Mouse (Mus musculus) midbrain, embryonic 14.5 days (tissue): ENCODE results near the gene Nuf2. TPM values are rescaled to one million over a fixed set of nuclear protein-coding genes. Genes with fewer than 3 reads are reported as not detected.

Experiments
- ATAC-seq: fragments of 200-750 bp; cut with Nextera tagmentation; 2 replicates; pipeline ENCODE4 v1.8.0; 2017; ENCODE audit warnings: moderate number of reproducible peaks, moderate library complexity; ENCODE audit not compliant: low FRiP score, low TSS enrichment
- DNase-seq: peaks from one replicate; pipeline ENCODE4 v3.0.0-alpha.2; 2015
- H3K27ac ChIP-seq: fragments of 300-500 bp; sonication (generic); replicated peaks from 2 replicates; pipeline ENCODE4 v1.5.1; 2014; ENCODE audit warnings: mild to moderate bottlenecking, low read depth, low read length, moderate library complexity
- H3K27me3 ChIP-seq: fragments of 300-500 bp; sonication (generic); 2 replicates; pipeline ENCODE4 v1.6.1; 2014; ENCODE audit warnings: low read length, control low read depth, mixed read lengths; ENCODE audit not compliant: control insufficient read depth, insufficient read depth
- H3K36me3 ChIP-seq: fragments of 300-500 bp; sonication (generic); 2 replicates; pipeline ENCODE4 v1.6.1; 2014; ENCODE audit warnings: low read length, control low read depth; ENCODE audit not compliant: control insufficient read depth, insufficient read depth
- H3K4me1 ChIP-seq: fragments of 300-500 bp; sonication (generic); 2 replicates; pipeline ENCODE4 v1.6.1; 2014; ENCODE audit warnings: mild to moderate bottlenecking, antibody characterized with exemption, low read length, control low read depth; ENCODE audit not compliant: control insufficient read depth, insufficient read depth
- H3K4me2 ChIP-seq: fragments of 300-500 bp; sonication (generic); 2 replicates; pipeline ENCODE4 v1.6.1; 2014; ENCODE audit warnings: mild to moderate bottlenecking, low read length, moderate library complexity
- H3K4me3 ChIP-seq: fragments of 300-500 bp; sonication (generic); replicated peaks from 2 replicates; pipeline ENCODE4 v1.5.1; 2014; ENCODE audit warnings: low read depth, low read length
- H3K9ac ChIP-seq: fragments of 300-500 bp; sonication (generic); replicated peaks from 2 replicates; pipeline ENCODE4 v1.6.1; 2014; ENCODE audit warnings: mild to moderate bottlenecking, low read length, moderate library complexity
- H3K9me3 ChIP-seq: fragments of 300-500 bp; sonication (generic); 2 replicates; pipeline ENCODE4 v1.6.1; 2016; ENCODE audit warnings: low read length, control low read depth, mixed read lengths; ENCODE audit not compliant: control insufficient read depth
- WGBS: fragments of 180-500 bp; shearing (Covaris S2); extraction: QIAGEN DNeasy Blood & Tissue Kit; methylation state at CpG from one replicate; pipeline ENCODE4 v1.1.7; 2014; 5-methylcytosine and 5-hydroxymethylcytosine counted together
- polyA plus RNA-seq: library from polyadenylated mRNA; unstranded; fragments of >200 nt; fragmentation: Nextera tagmentation; extraction: Ambion mirVana; gene quantifications from 2 replicates; pipeline ENCODE4 v1.2.1, GENCODE M21; 2014

Nuf2 gene
- 8.1 and 15.9 TPM in 2 replicates for polyA plus RNA-seq

DNA sequence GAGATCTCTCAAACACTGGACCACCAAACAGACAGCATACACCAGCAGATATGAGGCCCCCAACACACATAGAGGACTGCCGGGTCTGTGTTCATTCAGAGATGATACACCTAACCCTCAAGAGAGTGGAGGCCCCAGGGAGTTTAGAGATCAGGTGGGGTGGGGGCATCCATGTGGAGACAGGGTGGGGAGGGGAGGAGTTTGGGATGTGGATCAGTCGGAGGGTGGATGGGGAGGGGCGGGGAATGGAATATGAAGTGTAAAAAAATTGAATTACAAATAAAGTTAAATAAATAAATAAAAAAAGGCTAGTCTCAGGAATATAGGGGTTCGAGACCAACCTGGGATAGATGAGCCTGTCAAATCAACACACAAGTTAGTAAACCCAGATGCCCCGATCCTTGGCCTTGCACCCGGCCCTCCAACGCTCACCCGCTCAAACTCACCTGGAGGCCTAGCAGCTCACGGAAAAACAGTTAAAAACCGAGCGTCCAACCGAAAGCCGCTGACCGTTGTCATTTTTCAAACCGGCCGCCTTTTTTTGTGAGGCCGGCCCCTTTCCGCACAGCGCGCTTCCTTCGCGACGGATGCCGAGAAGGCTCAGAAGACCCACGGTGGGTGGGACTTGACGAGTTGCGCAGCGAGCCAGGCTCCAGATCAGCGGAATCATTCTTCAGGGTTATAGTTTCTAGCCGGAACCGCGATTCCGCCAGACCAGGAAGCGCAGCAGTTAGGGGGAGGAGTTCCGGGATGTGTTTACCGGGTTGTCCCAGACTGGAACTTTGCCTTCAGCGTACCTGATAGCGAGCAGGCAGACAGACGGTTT is at the start of gene Nuf2:
Gene Nuf2, minus strand, starts transcription at position 589 of the 826 bp plus-strand sequence.
- Histone ChIP-seq H3K4me1 (no peaks in the 10 kb centered on the region), H3K27me3 (no peaks in the 10 kb centered on the region), H3K4me3 (peak within 1 kb of the TSS; percentile 41), H3K27ac (peak within 1 kb of the TSS; percentile 65), H3K4me2 (peak within 1 kb of the TSS; percentile 73), H3K9me3 (no peaks in the 10 kb centered on the region), H3K9ac (peak within 1 kb of the TSS; percentile 36), H3K36me3 (no peaks in the 10 kb centered on the region)
- DNase-seq (peak; percentile 99), ATAC-seq (peak; percentile 97)
- under 1% methylated on average over 39 of the region's 39 CpGs for WGBS

DNA sequence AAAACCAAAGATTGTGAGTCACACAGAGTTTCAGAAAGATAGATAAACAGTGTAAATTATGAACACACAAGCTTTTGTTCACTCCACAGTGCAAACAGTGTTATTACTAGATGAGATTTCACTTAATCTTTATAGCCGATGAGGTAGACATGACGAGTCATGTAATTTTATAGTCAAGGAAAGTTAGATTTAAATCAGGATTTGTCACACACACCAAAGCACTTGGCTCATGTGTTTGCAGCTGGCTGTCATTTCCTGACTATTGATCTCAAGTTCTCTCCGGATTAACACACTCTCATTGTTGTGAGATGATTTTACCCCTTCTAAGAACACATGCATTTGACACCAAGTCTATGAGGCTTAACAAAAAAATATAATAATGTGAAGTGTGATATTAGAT is 48.3 kb upstream of the Nuf2 start:
- Histone ChIP-seq H3K9ac (no peak overlapping the region), H3K9me3 (no peaks in the 10 kb centered on the region), H3K27me3 (no peaks in the 10 kb centered on the region), H3K36me3 (no peaks in the 10 kb centered on the region), H3K4me3 (no peak overlapping the region), H3K4me1 (no peaks in the 10 kb centered on the region), H3K27ac (no peak overlapping the region), H3K4me2 (no peak overlapping the region)
- no peak for DNase-seq
- WGBS = 76% methylated on average over 3 of the region's 3 CpGs
- ATAC-seq = no peak

DNA sequence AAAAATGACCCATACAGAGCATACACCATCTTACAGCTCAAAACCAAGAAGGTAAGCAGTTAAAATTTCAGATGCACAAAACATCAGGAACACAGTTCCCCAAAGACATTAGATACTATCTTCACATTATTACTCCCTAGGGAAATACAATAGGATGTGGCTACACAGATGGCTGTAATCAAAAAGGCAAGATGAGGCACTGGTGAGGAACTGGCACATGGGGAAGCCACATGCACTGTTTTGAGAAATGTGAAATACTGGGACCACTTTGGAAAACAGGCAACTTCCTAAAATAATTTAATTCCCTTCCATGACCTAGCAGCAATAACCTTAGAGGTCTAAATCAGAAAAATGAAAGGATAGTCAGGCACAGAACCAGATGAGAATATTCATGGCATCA is 42.9 kb upstream of the Nuf2 start:
- no peak overlapping the region for H3K4me2 ChIP-seq
- no peaks in the 10 kb centered on the region for H3K9me3 ChIP-seq
- ATAC-seq (no peak), DNase-seq (no peak)
- no peak overlapping the region for H3K4me3 ChIP-seq
- H3K36me3 ChIP-seq = no peaks in the 10 kb centered on the region
- no peak overlapping the region for H3K27ac ChIP-seq
- H3K9ac ChIP-seq = no peak overlapping the region
- H3K4me1 ChIP-seq = no peaks in the 10 kb centered on the region
- H3K27me3 ChIP-seq = no peaks in the 10 kb centered on the region

DNA sequence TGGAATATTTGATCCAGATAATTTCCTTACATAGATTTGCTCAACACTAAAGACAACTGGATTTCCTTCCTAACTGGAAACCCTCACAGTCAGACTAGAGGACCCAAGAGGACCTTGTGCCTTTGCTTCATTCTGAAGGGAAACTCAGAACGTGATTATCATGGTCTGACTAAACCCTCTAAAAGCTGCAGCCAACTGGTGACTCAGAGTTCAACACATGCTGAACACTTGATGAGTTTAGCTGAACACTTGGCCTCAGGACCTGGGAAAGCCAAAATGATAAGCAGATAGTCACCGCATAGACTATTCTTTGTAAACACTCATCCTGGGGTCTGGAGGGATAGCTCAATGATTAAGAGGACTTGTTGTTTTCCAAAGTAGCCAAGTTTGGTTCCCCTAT is 24.4 kb upstream of the Nuf2 start:
- H3K36me3 ChIP-seq = no peaks in the 10 kb centered on the region
- H3K4me2 ChIP-seq = no peak overlapping the region
- ATAC-seq (no peak), DNase-seq (no peak)
- WGBS = 87% methylated on average over 2 of the region's 2 CpGs
- H3K27ac ChIP-seq = no peak overlapping the region
- H3K9ac ChIP-seq = no peak overlapping the region
- H3K4me1 ChIP-seq = no peaks in the 10 kb centered on the region
- no peaks in the 10 kb centered on the region for H3K27me3 ChIP-seq
- H3K9me3 ChIP-seq = no peaks in the 10 kb centered on the region
- no peak overlapping the region for H3K4me3 ChIP-seq

DNA sequence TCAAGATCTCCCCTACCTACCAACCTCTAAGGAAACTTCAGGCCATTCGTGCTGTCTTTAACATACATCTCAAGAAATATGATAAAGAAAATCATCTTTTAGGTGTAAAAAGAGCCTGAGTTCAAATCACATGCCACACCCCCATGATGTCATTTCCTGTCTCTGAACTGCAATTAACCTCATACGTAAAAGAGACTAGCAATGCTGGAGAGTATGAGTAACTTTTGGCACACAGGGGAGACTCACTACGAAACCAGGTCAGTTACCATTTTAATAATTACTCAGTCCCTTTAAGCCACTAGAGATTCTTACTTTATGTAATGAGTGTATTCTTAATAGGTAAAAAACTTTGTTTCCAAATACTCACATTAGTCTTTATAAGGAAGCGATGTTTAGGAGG is 23.8 kb upstream of the Nuf2 start:
- Histone ChIP-seq H3K36me3 (no peaks in the 10 kb centered on the region), H3K4me3 (no peak overlapping the region), H3K9me3 (no peaks in the 10 kb centered on the region), H3K4me2 (no peak overlapping the region), H3K27me3 (no peaks in the 10 kb centered on the region), H3K27ac (no peak overlapping the region), H3K4me1 (no peaks in the 10 kb centered on the region), H3K9ac (no peak overlapping the region)
- no peak for DNase-seq
- ATAC-seq = no peak
- WGBS = 94% methylated on average over 4 of the region's 4 CpGs

DNA sequence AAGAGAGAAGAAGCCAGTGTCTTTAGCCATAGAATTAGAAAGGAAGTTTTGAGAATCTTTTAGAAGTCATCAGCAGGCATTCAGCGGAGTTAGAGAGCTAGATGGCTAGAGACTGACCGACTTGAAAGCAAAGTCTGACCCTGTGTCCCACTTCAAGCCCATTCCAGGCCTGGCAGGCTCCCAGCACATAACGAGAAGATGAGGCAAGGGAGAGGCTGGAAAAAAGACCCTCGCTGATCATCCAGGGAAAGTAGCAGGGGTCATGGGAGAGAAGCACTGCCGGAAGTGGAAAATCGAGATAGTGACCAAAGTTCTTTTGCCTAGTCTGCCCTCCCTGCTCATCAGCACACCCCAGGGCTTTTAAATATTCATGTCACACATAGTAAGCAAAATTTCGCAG is 22.2 kb upstream of the Nuf2 start:
- WGBS = 86% methylated on average over 7 of the region's 7 CpGs
- Histone ChIP-seq H3K4me2 (no peak overlapping the region), H3K36me3 (no peaks in the 10 kb centered on the region), H3K9me3 (no peaks in the 10 kb centered on the region), H3K27ac (no peak overlapping the region), H3K9ac (no peak overlapping the region), H3K27me3 (no peaks in the 10 kb centered on the region), H3K4me3 (no peak overlapping the region), H3K4me1 (no peaks in the 10 kb centered on the region)
- ATAC-seq (no peak), DNase-seq (no peak)

DNA sequence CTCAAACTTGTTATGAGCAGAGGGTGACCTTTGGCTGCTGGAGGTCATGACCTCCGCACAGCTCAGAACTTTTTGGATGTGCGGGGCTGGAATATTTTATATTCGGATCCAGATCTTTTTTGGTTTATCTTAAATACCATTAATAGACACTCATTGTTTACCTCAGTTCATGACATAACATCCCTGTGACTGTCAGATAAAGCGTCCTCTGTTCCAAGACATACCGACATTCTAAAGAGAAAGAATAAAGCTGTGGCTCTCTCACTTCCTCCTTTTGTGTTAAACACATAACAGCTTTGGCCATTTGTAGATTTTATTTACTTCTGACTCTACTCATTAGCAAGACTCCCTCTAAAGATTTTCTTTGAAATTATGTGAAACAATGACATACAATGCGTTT is 9.2 kb upstream of the Nuf2 start:
- no peak for DNase-seq
- no peak overlapping the region for H3K9ac ChIP-seq
- no peak overlapping the region for H3K4me2 ChIP-seq
- 91% methylated on average over 6 of the region's 6 CpGs for WGBS
- H3K9me3 ChIP-seq = no peaks in the 10 kb centered on the region
- no peak overlapping the region for H3K27ac ChIP-seq
- H3K4me3 ChIP-seq = no peak overlapping the region
- no peaks in the 10 kb centered on the region for H3K36me3 ChIP-seq
- no peak for ATAC-seq
- H3K4me1 ChIP-seq = no peaks in the 10 kb centered on the region
- H3K27me3 ChIP-seq = no peaks in the 10 kb centered on the region

DNA sequence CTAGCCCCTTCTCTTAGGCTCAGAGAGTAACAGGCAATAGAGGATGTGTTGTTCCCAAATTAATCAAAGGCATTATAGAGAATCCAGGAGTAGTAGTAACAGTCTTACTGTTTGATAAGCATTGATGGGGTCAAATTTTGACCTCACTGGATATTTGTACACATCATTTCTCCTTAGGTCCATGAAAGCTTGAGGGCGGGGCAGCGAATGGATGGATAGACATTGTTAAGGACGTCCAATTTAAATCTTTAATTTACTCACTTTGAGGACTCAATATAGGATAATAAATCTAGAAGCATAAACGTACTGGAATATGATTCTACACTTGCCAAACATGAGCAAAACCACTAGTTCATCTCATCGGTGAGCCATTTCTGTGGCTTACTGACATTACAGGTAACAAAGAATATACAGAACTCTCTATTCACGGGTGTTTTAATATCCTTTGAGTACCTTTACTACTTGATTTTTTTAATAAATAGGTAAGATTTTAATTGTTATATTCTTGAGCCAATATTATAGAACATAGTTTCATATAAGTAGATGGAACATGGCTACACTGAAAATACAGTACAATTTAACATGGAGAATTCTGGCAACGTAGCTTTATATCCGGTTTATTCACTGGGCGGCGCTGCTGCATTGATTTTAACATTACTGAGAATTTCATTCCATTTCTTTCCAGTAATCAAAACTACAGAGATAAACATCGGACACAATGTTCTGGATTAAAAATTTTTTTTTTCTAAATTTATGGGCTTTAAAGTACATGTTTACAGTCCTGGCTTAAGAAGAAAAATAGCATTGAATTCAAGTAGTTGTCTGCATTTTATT is 655 bp upstream of the Nuf2 start:
- Histone ChIP-seq H3K4me1 (no peaks in the 10 kb centered on the region), H3K27ac (peak overlapping the region; percentile 65), H3K4me2 (peak overlapping the region; percentile 73), H3K36me3 (no peaks in the 10 kb centered on the region), H3K9ac (peak overlapping the region; percentile 36), H3K9me3 (no peaks in the 10 kb centered on the region), H3K27me3 (no peaks in the 10 kb centered on the region), H3K4me3 (peak overlapping the region; percentile 41)
- peak; percentile 16; the same call in 1 of the 2 replicates for ATAC-seq
- DNase-seq = peak; percentile 87
- 11% methylated on average over 11 of the region's 11 CpGs for WGBS
